Mouse (Mus musculus) mouse embryonic stem cell (cell line): ENCODE measurements around the gene Neurog3.

Experiments used
- in situ Hi-C, 2 experiments: fragments of 300-500 bp; cut with MboI; formaldehyde crosslinking; loops; 1 replicate in 1 of 2; 3 replicates in 1 of 2; pipeline ENCODE4 v1.14.3; 2019 to 2020; ENCODE audit warnings: low sequenced_read_pairs in 2 of 2, low pct_unique_long_range_greater_than_20kb in 1 of 2, mixed read lengths in 1 of 2; ENCODE audit not compliant: unreplicated experiment in 1 of 2

Gene Neurog3

DNA sequence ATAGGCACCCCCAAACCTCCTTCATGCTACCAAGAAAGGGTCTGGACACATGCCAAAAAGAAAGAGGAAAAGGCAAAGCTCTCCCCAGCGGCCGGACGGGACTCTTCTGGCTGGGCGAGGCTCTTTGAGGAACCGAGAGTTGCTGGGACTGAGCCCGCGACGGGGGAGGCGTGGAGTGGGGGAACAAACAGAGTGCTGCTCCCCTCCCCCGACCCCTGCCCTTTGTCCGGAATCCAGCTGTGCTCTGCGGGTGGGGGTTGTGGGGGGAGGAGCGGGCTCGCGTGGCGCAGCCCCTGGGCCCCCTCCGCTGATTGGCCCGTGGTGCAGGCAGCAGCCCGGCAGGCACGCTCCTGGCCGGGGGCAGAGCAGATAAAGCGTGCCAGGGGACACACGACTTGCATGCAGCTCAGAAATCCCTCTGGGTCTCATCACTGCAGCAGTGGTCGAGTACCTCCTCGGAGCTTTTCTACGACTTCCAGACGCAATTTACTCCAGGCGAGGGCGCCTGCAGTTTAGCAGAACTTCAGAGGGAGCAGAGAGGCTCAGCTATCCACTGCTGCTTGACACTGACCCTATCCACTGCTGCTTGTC lies at the start of gene Neurog3:
Neurog3 (plus strand) TSS at position 400 of the 591 bp plus-strand sequence.
- in situ Hi-C loops = no loop called here

DNA sequence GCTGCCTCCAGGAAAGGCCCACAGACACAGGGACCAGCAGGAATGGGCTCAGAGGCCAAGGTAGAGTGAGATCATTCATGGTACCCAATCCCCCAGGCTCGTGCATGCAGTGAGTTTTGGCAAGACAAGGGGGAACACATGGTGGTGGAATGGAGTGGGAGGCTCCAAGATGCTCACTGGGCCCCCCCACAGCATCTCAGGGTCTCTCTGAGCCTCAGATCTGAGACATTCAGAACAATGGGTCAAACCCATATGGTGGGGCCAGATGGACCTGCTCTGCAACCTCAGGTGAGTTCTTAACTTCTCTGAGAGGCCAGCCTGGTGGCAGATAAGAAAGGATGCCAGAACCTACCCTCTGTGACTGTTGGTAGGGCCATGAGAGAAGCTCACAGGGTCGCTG lies 46.8 kb upstream of the Neurog3 start:
- in situ Hi-C loops = no loop called here

DNA sequence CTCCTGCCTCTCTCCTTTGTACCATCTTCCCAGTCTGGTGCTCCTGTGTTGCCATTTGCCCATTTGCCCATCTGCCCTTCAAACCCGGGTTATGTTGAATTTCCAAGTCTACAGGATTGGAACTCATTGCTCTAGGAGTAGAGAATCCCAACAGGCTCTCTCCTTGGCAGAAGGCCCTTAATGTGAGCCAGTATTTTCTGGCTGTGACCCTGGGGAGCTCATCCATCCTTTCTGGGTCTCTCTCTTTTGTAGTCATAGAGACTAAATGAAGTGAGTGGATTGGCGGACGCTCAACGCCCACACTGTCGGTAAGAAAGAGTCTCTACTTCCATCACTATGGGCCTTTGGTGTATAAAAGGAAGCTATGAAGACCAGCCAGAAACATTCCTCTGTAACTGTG lies 46.1 kb upstream of the Neurog3 start:
- in situ Hi-C loops = no loop called here

DNA sequence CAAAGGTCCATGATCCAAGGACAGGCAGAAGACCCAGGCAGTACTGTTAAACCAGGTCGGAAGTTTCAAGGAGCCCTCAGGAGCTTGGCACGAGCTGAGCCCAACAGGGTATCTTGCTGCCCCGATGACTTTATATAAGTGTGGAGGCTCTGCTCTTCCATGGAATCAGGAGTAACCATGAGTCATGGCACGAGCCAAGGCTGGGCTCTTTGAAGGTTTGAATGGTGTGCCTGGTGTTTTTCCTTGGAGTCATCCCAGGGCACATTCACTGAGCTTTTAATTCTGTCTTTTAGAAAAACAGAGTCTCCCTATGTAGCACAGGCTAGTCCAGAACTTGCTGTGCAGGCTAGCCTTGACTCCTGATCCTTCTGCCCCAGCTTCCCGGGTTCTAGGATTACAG lies 44.5 kb upstream of the Neurog3 start:
- in situ Hi-C loops = no loop called here

DNA sequence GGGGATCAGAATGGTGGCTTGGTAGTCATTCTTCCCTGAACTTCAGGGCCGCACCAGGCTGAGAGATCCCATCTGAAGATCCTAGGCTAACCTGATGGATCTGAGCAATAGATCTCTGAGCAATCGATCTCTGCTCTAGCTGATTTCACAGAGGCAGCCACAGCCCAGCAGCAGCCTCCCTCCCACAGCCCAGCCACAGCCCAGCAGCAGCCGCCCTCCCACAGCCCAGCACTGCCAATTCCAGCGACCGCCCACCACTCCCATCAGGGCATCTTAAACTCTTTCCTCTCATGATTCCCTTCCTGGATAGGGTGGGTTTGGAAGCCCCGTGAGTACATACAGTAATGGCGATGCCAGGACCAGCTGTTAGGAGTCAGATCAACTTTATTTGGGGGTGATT lies 43.8 kb upstream of the Neurog3 start:
- in situ Hi-C loops = no loop called here

DNA sequence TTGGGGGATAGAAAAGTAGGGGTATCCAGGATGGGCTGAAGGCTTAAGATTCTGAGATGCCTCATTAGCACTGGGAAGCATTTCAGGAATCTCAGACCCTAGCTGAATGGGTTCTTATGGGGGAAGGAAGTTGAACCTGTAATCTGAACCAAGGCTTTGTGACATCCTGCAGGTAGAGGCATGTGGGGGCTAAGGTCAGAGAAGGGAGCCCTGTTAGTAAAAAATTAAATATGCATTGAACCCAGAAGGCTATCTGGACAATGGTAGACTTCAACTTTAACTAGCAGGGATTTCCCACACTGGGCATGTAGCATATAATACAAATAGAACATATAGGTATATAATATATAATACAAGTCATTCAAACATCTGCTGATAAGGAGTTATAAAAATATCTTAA lies 43.4 kb upstream of the Neurog3 start:
- in situ Hi-C loops = no loop called here

DNA sequence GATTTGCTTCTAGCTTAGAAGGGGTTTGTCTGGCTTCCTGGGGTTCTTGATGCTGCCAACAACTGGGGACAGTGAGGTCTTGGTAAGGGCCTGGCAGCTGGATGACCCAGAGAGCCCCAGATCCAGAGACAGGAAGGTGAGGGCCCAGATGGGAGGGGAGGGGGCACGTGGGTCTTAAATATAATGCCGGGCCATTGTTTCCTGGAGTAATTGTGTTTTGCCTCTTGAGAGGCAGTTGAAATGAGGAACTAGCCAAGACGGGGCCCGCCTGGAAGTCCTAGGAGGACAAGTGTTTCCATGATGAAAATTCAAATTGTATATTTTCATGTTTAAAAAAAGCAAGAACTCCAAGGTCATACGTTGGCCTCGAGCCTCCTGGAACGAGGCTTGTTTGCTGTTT lies 39.0 kb upstream of the Neurog3 start:
- in situ Hi-C loops = no loop called here

DNA sequence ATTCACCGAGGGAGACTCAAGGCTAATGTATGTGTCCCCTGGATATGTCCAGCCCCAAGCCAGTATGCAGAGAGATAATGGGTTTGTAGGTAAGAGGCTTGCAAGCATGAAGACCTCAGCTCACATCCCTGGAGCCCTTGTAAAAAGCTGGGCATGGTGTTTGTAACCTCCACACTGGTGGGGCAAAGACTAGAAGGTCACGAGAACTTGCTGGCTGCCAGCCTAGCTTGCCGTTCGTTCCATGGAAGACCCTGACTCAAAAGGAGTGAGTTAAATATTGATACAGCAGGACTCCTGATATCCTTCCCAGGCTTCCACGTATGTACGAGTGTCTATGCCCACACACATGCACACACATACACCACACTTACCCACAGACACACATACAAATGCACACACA lies 38.5 kb upstream of the Neurog3 start:
- in situ Hi-C loops = no loop called here

DNA sequence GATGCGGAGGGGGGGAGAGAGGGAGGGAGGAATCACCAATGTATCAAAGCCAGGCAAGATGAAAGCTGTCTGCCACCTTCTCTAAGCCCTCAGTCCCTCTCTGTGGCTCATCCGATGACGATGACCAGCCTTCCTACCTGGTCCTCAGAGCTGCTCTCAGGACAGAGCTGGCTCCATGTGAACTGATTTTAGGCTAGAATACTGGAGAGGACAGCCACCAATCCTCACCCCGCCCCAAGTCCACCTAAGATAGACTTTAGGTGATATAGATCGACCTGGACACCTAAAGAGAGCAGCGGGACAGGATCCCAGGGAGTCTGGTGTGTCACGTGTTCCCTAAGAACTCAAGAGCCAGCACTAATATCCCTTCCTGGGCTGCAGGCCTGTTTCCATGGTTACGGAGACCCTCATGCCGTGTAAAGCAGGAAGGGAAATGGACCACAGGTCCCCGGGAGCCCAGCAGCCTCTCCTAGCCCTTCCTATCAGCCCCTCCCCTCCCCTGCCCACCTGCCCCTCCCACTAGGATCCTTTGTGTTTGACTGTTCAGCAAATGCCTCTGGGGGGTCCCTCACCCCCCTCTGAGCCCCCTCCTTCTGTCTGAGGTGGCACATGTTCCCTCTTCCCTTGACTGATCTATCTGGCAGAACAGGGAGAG lies 33.0 kb upstream of the Neurog3 start:
- in situ Hi-C loops = loop anchor here (5.0 to 10.0 kb wide), 6 partner anchors 87 to 355 kb away; no protein-coding TSS in a partner anchor

DNA sequence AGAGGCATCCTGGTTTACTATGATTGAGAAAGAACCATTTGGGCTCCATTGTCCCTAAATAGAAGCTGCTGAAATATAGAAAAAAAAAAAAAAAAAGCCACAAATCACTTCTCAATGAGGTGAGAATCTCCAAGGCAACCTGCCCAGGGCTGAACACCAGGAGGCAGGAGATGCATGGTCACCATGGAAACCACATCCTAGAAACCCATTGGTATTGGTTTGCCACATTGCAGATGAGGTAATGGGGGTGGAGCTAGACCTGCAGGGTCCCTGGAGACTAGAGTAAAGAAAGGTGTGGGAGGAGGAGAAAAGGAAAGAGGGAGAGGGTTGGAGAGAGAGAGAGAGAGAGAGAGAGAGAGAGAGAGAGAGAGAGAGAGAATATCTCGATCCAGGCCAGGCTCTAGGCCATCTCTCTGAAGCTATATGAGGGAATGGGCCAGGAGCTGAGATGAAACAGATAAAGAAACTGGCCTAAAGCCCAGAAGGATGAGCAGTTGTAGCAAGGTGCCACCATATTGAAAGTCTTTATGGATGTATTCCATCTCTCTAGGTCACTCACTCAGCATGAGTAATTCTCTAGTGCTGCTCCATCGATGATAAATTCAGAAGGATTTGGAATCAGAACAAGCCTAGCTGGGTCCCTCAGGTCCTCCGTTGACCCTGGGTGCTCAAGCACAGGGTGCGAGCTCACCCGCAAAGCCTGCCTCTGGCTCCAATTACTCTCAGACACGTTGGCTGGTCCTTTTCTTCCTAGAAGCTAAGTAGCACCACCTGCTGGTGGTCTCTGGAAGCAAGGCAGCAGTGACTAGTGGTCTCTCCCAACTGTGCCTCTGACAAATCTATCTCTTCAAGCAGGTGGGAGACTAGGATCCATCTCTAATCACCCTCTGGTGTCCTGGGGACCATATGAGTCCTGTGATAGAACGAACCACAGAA lies 31.1 kb upstream of the Neurog3 start:
- in situ Hi-C loops = loop anchor here (5.0 to 10.0 kb wide), 6 partner anchors 86 to 357 kb away; no protein-coding TSS in a partner anchor

DNA sequence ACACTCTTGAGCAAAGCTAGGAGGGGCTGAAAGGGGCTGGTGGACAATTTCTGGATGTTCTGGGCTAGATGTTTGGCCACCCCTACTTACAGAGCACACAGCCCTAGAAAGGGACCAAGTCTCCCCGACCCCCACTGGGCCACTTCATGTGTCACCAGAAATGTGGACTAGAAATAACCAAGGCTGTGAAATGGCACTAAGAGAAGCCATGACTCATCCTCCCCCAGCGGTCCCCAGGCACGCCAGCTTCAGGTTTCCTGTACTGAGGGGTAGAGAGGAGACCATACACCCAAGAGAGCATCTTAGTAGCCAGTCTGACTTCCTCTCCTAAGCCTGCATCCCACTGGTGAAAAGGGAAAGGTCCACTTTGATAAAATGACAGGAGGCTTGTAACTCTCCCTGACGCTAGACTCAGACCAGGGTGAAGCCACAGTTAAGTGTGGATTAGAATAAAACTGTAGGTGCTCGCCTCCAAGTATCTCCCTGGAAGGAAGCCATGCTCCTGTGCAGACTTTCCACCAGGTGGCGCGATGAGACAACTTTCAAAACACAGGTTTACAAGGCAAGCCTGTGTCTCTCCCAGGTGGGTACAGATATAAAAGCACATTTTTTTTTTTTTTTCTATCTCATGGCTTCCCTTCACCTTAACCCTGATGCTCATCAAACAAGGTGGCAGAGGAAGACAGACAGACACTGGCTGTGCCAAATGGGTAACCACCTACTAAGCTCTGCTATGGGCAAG lies 27.9 kb upstream of the Neurog3 start:
- in situ Hi-C loops = loop anchor here (5.0 to 10.0 kb wide), 7 partner anchors 77 to 360 kb away; no protein-coding TSS in a partner anchor

DNA sequence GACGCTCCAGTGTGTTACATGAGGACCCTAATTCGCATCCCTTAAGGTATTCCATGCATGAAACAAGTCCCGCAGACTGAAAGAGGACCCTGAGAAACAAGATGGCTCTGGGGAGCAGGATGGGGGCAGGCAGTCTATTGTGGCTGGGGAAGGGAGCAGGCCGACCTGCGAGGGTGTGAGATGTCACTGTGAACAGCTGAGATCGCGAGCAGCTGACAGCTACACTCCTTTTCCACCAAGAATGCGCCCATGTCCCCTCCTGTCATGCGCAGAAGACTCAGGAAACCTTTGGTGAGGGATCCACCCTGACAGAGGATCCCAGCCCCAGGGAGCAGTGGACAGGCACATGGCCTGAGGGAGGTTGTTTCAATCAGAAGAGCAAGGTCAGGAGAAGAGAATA lies 25.8 kb upstream of the Neurog3 start:
- in situ Hi-C loops = loop anchor here (5.0 to 10.0 kb wide), 4 partner anchors 75 to 362 kb away; no protein-coding TSS in a partner anchor

DNA sequence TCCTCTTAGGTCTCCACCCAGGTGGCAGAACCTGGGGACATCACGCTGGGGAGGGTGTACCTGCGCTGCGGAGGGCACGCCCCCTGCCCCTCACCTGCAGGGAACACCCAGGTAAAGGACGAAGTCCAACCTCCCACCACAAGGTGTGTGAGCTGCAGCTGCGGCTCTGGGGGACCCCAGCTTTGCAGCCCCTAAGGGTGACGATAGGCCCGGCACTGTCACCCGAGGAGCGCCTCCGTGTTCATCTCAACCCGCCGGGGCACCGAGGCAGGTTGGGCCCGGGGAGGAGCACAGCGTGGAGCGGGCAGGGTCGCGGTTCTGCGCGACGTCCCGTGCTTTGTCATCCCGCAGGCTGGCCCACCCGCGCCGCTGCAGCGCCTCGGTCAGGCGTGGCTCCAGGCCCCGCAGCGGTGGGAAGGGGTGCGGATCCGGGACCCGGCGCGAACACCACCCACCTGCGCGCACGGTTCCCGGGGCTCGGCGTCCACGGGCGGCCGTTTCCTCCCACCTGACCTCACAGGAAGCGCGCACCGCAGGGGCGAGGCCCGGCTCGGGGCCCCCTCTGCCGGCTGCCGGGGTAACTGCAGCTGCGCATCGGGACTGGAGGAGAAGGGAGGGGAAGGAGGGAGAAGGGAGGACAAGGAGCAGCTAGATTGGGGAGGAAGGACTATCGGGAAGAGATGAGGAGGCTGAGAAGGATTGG lies 22.2 kb upstream of the Neurog3 start:
- in situ Hi-C loops = loop anchor here (10.0 kb wide), 2 partner anchors 54 to 144 kb away; partner anchors contain the start of gene Tacr2 (in 1 of the 2)

DNA sequence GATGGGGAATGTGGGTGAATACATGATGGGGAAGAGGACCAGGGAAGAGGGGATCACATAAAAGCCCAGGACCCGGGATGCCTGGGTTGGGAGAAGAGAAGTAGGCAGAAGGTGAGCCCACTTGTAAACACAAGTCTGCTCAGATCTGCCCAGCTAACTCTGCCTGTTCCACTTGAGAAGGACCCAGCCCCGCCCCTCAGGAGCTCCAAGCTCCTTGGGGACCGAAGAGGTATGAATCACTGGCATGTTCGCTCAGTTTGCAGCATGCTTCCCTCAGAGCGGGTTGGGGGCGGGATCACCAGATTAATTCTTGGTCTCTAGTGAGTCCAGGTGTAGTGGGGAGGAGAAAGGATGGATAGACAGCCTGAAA lies 21.7 kb upstream of the Neurog3 start:
- in situ Hi-C loops = loop anchor here (10.0 kb wide), 2 partner anchors 54 to 144 kb away; partner anchors contain the start of gene Tacr2 (in 1 of the 2)

DNA sequence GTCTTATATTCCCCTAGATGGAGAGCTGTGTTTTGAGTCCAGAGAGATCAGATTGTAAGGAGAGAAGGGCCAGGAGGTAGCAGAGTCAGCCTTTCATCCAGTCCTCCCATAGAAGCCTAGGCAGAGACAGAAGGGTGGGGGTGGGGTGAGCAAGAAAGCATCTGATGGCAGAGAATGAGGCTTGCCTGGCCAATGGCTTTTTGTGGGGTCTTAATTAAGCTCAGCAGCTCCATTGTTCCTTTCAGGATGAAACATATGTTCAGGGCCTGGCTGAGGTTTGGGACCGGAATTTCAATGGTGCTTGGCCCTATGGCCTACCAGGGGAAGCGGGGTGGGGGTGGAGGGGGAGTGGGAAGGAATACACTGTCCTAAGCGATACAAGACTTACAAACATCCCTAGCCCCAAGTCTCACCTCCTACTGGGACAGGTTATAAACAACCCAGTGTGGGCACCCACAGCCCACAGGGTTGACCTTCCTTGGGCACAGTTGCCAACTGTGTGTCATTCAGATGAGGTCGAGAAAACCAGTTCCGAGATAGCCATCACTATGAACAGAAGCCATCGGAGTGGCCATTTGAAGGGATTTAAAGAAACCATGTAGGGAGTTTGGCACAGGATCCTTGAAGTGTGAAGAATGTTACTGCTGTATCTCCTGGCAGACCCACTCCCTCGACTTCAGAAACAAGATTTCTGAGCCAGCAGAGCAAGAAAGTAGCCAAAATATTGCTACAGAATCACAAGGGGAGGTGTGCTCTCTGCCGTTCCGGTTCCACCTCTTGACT lies 18.8 kb upstream of the Neurog3 start:
- in situ Hi-C loops = loop anchor here (10.0 kb wide), 2 partner anchors 51 to 141 kb away; partner anchors contain the start of gene Tacr2 (in 1 of the 2)

DNA sequence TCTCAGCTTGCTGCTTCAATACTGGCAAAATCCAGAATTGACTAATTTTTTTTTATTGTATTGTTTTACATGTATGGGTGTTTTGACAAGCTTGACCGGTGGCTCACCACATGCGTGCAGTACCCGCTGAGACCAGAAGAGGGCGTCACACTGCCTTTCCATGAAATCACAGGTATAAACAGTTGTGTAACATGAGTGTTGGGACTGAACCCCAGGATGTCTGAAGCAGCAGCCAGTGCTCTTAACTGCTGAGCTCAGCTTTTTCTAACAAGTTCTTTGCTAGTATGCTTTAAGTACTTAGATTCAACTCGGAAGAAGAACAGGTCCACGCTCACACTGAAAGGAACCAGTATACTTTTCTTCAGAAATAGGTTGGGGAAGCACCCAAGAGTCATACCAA lies 5.8 kb upstream of the Neurog3 start:
- in situ Hi-C loops = no loop called here

DNA sequence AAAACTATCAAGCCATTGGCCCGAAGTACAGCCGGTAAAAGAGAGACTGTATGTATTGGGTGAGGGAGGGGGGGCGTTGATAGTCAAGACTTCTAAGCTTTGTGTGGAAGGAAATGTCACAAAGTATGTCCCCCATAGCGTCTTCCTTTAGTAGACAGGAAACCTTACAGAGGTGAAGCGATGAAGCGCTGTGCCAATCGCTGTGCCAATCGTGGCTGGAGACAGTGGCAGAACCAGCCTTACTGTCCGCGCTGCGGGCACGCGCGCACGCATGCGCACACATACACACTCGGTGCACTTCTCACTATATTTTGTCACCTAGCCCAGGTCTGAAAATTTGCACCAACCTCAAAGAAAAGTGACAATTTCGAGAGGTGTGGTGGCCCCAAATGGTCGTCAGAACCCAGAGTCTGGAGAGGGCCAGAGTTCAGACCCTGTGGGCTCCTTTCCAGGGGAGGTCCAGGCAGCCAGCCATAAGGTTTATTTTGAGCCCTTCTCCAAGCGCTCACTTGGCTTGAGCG lies 5.1 kb upstream of the Neurog3 start:
- in situ Hi-C loops = no loop called here
